Mouse (Mus musculus) right cerebral cortex, postnatal 4 days (tissue): ENCODE data around the gene Fam213b.

Experiments used
- DNase-seq: peaks from one replicate; pipeline ENCODE4 v3.0.0-alpha.2; 2022

Gene Fam213b

DNA sequence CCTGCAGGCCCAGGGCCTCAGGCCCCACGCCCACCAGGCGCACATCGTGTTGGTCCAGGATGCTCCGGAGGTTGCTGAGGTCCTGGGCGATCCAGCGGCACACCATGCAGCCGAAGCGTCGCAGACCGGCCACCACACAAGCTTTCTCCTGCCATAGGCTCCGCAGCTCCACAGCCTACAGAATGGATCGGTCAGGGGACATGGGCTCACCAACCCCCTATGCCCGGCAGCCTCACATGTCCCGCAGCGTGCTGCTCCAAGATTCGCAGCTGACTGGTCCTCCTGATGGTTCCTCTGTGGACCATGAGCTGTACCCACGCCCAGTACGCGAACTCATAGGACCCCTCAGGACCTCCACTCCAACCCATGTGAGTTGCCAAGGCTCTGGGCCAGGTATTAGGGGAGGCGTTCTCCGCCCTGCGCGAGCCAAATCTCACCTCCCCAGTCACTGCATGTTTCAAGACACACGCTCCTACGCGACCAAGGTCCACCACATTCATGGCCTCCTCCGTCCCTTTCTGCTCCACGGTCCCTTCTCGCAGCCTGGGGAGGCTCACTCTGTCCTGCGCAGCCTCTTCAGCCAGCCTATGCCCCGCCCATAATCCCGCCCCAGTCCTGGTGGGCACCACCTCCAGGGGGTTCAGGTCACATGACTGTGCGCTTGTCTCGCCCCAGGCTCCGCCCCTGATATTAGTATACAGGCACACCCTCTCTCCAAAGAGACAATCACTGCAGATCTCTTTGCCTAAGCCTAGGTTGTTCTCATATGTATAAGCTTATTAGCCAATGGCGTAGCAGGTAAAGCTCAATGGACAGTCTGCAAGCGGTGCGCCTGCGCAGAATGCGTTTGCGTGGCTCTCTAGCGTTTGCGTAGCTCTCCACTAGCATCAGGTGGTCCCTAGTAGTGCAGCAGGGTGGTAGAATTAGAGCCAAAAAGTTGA is at the start of gene Fam213b:
Fam213b (minus strand) TSS at position 630 of the 941 bp plus-strand sequence.
- peak; percentile 68 for DNase-seq

GRCm38 (mm10) chr4:154948066-154948939 is 49.4 kb upstream of the Fam213b start:
- DNase-seq, result peak; percentile 73

- DNase-seq, result peak; percentile 61
These were observed 47.4 kb upstream of the Fam213b start for GRCm38 (mm10) chr4:154946319-154946718.

- DNase-seq, result peak; percentile 43
These were observed 45.2 kb upstream of the Fam213b start for GRCm38 (mm10) chr4:154944121-154944590.

GRCm38 (mm10) chr4:154943323-154944039 is 44.5 kb upstream of the Fam213b start:
- no peak for DNase-seq

DNA sequence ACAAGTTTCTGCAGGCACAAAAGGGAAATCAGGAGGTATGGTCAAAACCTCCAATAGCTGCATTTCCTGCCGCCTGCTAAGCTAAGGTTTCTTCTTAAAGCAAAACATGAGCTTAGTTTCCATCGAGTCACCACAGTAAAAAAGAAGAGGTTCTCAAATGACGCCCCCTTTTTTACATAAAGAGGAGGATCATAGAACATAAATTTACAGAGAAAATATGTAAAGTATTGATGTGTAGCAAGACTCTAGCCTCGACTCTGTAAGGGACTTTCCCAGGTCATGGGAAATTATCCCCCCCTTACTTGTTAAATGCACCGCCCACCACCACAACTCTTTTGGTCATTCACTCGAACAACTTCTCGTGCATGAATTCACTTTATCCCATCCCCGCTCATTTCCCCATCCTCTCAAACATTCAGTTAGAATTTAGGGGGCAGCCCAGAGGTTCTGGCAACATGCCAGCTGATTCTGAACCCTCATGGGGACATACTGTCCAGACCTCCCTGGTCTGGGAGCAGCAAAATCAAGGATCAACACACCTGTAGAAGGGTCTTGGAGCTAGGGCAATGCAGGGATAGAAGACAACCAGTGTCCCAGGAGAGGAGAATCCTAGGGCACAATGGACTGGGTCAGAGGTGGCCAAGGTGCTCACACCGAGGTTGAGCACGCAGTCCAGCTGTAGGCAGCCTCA is 43.8 kb upstream of the Fam213b start:
- no peak for DNase-seq

GRCm38 (mm10) chr4:154941831-154942230 is 42.9 kb upstream of the Fam213b start:
- DNase-seq, result no peak

DNA sequence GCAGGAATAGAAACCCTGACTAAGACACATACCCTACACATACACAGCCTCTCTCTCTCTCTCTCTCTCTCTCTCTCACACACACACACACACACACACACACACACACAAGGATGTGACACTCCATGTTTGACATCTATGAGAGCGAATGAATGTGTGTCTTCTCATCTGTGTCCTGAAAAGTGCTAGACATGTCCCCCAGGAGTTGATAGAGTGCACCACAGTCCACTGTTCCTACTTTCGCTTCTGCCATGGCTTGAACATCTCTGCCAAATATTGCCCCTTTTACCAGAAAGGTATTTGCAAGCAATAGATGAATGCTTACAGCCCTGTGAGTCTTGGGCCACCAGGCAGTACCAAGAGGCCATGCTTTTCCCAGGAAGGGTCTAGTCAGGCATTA is 41.2 kb upstream of the Fam213b start:
- no peak for DNase-seq

- no peak for DNase-seq
These were observed 38.8 kb upstream of the Fam213b start for GRCm38 (mm10) chr4:154937746-154938145.

GRCm38 (mm10) chr4:154936542-154937255 is 37.8 kb upstream of the Fam213b start:
- DNase-seq, result no peak

- no peak for DNase-seq
These were observed 36.9 kb upstream of the Fam213b start for GRCm38 (mm10) chr4:154935788-154936187.

GRCm38 (mm10) chr4:154934800-154935199 is 35.9 kb upstream of the Fam213b start:
- no peak for DNase-seq

GRCm38 (mm10) chr4:154933306-154933907 is 34.5 kb upstream of the Fam213b start:
- DNase-seq, result no peak

GRCm38 (mm10) chr4:154929088-154929660 is 30.2 kb upstream of the Fam213b start:
- DNase-seq, result no peak

DNA sequence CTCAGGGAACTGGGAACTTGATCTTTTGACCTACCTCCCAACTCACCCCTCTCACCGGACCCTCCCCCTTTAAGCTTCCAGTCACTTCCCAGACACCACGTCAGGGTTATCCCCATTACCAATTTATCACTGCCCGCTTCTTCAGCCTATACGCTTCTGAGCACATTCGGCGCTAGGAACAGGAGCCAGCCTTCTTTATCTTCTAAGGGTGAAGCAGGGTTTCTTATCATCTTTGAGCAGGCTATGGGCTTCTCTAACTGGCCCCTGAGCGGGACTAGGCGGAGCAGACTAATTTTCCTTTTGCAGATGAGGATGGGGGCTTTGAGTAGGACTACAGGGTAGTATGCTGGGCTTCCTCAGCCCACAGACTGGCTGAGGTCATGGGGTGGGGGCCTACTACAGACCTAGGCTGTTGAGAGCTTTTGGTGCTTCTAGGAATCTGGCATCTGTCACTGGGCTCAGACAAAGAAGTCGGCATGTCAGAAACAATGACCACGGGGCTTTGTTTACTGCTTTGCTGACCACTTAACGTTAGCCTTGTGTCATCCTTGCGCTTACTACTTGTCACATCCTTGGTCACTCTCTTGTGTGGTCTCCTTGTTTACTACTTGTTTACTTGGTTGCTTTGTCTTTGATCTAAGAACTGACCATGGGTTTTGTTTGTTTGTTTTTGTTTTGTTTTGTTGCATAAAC is 29.6 kb upstream of the Fam213b start, which contains the start of gene Tnfrsf14:
Tnfrsf14 (minus strand) TSS at position 169 of the 693 bp plus-strand sequence.
- DNase-seq, result no peak

- no peak for DNase-seq
These were observed 29.0 kb upstream of the Fam213b start for GRCm38 (mm10) chr4:154927899-154928337.

- no peak for DNase-seq
These were observed 28.3 kb upstream of the Fam213b start for GRCm38 (mm10) chr4:154926969-154927898.

DNA sequence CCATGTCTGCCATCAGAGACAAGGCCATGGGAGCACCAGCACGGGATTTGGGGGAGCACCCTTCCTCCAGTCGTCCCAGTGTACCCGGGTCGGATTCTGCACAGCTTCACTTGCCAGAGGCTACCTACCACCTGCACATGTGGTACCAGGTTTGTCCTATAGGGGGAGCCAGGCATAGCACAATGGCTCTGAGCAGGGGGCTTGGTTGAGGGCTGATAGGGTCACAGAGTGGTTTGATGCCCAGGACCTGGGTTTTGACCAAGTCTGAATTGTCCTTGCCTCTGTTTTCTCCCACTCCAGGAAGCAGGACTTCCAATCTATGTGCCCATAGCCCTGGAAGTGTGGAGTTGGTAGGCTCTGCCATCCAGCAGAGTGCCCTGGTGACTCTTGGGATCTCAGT is 26.5 kb upstream of the Fam213b start:
- no peak for DNase-seq

GRCm38 (mm10) chr4:154922931-154923330 is 24.0 kb upstream of the Fam213b start:
- DNase-seq, result no peak
